Mouse (Mus musculus): Measurements from ENCODE around the gene Piwil4. TPM values are rescaled to one million over a fixed set of nuclear protein-coding genes. Genes with fewer than 3 reads are reported as not detected.
"Not testable (repeated sequence)": the region's sequence is repeated elsewhere in the genome, so short reads cannot be mapped to it uniquely, and the experiment has no call there.

Gene Piwil4
- polyA plus RNA-seq, 1 experiment = not detected

DNA sequence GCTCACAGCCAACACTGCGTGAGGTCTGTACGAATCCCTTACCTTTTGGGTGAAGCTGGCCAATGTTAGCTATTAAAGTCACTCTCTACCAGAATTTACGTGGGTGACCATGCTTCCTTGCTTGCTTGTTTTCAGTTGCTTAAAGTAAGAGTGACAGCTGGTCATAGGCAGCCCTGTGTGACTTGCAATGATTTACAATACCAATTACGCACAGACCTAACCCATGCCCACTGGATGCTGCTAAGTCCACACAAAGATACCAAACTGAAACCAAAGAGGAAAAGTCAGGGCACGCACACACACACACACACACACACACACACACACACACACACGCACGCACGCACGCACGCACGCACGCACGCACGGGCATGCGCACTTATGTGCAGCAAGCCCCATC is 25.3 kb downstream of the Piwil4 start:
- 90% methylated on average over 15 of the region's 15 CpGs for WGBS
- TF ChIP-seq POLR2A (IDR thresholded peaks at IDR 0.05; ENCODE audit: insufficient read depth, low read depth, low read length) = no peak
- TF ChIP-seq CTCF (IDR thresholded peaks at IDR 0.05; ENCODE audit: insufficient read depth, low read depth, low read length) = no peak
- Histone ChIP-seq H3K4me3 (ENCODE audit: insufficient read depth, low read depth, low read length) (no peak overlapping the region), H3K27ac (ENCODE audit: insufficient read depth, low read depth, low read length) (no peak overlapping the region), H3K4me1 (ENCODE audit: control insufficient read depth, insufficient read depth, low read length) (peaks cover 4% of the 10 kb centered on the region; the same call in 1 of the 2 replicates)

DNA sequence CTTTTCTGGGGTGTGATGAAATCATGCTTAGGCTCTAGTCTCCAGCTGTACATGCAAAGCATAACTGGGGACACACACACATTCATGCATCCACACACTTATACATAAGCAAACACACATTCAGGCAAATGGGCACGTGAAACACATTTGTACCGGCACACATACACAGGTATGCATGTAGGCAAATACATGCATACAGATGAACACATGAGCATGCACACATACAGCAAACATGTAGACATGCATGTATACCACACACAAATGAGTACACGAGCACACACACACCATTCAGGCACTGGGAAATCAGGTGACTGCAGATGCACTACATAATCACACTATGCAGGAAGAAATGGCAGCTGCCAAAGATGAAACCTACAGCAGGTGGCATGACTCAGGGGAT is 29.6 kb downstream of the Piwil4 start:
- Histone ChIP-seq H3K4me1 (ENCODE audit: control insufficient read depth, insufficient read depth, low read length) (peaks cover 1% of the 10 kb centered on the region), H3K27ac (ENCODE audit: insufficient read depth, low read depth, low read length) (no peak overlapping the region), H3K4me3 (ENCODE audit: insufficient read depth, low read depth, low read length) (no peak overlapping the region)
- 93% methylated on average over 3 of the region's 3 CpGs for WGBS
- TF ChIP-seq CTCF (IDR thresholded peaks at IDR 0.05; ENCODE audit: insufficient read depth, low read depth, low read length) (no peak), POLR2A (IDR thresholded peaks at IDR 0.05; ENCODE audit: insufficient read depth, low read depth, low read length) (no peak)

DNA sequence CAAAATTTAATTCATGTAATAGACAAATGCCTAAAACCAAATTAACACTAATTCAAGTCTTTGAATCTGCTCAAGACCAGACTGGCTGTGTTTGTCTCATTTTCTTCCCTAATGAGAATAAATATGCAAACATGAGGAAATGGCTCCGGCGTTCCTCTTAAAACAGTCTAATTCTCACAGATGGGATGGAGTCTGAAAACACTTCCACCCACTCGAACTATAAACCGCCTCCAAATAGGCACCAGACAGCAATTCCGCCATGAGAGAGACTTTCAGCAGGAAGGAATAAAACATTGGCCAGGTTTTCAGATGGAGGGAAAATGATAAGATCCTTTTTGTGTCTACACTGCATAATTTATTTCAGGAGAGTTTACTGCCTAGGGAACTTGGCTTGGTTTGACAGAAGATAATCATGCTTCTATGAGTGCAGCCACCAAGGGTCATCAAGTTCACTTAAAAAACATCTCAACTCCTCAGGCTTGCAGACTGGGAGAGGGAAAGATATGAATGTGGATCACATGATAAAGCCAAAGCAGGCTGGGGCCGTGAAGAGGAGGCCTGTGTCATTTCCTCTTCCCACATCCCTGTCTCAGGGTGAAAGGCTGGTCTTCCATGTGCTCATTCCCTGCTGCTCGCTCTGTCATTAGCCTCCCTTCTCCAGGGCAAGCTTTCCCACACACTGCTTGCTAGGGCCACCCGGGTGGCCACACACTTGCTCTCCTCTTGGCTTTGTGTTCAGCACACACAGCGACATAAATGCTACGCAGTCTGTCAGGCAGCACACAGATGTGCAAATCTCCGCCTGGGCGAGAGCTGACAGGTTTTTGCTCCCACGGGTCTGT is 35.0 kb downstream of the Piwil4 start:
- WGBS = 38% methylated on average over 13 of the region's 13 CpGs
- peaks cover 8% of the 10 kb centered on the region for H3K4me1 ChIP-seq (ENCODE audit: control insufficient read depth, insufficient read depth, low read length)
- TF ChIP-seq POLR2A (IDR thresholded peaks at IDR 0.05; ENCODE audit: insufficient read depth, low read depth, low read length) = no peak
- no peak for TF ChIP-seq CTCF (IDR thresholded peaks at IDR 0.05; ENCODE audit: insufficient read depth, low read depth, low read length)
- H3K4me3 ChIP-seq (ENCODE audit: insufficient read depth, low read depth, low read length) = no peak overlapping the region
- peak overlapping the region; percentile 31; the same call in 1 of the 2 replicates for H3K27ac ChIP-seq (ENCODE audit: insufficient read depth, low read depth, low read length)

DNA sequence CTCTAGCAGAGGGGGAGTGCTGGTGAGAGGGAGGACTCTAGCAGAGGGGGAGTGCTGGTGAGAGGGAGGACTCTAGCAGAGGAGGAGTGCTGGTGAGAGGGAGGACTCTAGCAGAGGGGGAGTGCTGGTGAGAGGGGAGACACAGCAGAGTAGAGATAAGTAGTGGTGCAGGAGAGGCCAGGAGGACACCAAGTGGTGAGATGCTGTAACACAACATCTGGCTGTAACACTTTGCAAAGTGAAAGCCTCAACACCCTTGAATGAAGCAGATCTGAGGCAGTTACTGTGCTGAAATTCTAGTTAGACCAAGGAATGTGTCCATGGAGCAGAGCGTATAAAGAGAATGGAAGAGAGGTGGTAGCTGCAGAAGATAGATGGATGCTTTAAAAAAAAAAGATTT is 39.7 kb downstream of the Piwil4 start:
- 97% methylated on average over 1 of the region's 1 CpGs for WGBS
- H3K4me1 ChIP-seq (ENCODE audit: control insufficient read depth, insufficient read depth, low read length); H3K27ac ChIP-seq (ENCODE audit: insufficient read depth, low read depth, low read length); H3K4me3 ChIP-seq (ENCODE audit: insufficient read depth, low read depth, low read length): not testable (repeated sequence)

DNA sequence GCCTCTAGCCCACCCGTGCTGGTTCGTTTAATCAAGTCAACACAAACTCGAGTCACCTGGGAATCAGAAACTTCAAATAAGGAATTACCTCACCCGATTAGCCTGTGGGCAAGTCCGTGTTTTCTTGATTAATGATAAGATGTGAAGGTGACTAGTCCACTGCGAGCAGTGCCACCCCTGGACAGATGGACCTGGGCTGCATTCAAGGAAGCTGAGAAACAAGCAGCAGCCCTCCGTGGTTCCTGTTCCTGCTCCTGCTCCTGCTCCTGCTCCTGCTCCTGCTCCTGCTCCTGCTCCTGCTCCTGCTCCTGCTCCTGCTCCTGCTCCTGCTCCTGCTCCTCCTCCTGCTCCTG is 41.3 kb downstream of the Piwil4 start:
- 49% methylated on average over 7 of the region's 7 CpGs for WGBS
- no peaks in the 10 kb centered on the region for H3K4me1 ChIP-seq (ENCODE audit: control insufficient read depth, insufficient read depth, low read length)
- H3K27ac ChIP-seq (ENCODE audit: insufficient read depth, low read depth, low read length) = no peak overlapping the region
- TF ChIP-seq POLR2A (IDR thresholded peaks at IDR 0.05; ENCODE audit: insufficient read depth, low read depth, low read length) (no peak), CTCF (IDR thresholded peaks at IDR 0.05; ENCODE audit: insufficient read depth, low read depth, low read length) (no peak)
- H3K4me3 ChIP-seq (ENCODE audit: insufficient read depth, low read depth, low read length) = no peak overlapping the region

DNA sequence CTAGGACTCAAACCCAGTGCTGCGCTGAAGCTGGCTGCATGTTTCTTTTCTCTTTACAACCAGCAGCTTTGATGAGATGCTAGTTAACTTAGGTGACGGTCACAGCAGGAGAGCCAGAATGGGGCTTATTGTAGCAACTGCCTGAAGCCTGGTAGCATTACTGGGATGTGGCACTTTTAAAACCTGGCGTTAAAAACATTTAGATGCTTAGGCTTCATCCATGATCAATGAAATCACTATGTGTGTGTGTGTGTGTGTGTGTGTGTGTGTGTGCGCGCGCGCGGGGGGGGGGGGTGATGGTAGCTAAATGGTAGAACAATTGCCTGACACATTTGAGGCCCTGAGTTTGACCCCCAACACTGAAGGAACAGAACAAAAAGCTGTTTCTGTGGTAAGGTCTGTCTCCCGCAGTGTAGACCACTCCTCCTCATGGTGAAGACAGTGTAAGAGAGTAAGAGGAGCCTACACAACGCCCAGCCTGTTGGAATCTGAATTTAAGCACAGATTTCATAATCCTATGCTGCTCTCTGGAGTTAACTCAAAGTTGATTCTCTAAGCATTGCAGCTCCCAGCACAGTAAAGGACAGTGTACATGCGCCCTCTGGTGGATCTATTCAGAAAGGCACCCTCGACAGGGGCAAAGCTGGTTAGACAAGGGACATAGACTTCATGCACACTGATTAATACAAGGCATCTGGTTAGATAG is 41.8 kb downstream of the Piwil4 start:
- no peak overlapping the region for H3K27ac ChIP-seq (ENCODE audit: insufficient read depth, low read depth, low read length)
- TF ChIP-seq CTCF (IDR thresholded peaks at IDR 0.05; ENCODE audit: insufficient read depth, low read depth, low read length) (no peak), POLR2A (IDR thresholded peaks at IDR 0.05; ENCODE audit: insufficient read depth, low read depth, low read length) (no peak)
- 49% methylated on average over 12 of the region's 12 CpGs for WGBS
- H3K4me3 ChIP-seq (ENCODE audit: insufficient read depth, low read depth, low read length) = no peak overlapping the region
- H3K4me1 ChIP-seq (ENCODE audit: control insufficient read depth, insufficient read depth, low read length) = no peaks in the 10 kb centered on the region

DNA sequence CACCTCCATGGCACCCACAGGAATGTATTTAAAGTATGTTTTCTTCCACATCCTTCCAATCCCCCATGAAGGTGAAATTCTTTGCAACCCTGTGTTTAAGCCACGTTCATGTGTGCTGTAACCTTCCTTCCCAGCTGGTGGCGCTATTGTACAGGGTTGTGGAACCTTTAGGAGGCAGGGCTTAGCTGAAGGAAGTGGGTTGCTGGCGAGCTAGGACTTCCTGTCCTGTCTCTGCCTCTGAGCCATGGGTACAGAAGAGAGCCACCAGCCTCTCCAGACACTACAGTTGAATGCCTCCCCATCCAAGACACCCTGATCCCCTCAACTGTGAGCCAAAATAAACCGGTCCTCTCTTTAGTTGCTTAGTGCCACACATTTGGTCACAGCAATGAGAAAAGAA is 42.6 kb downstream of the Piwil4 start:
- Histone ChIP-seq H3K4me3 (ENCODE audit: insufficient read depth, low read depth, low read length) (no peak overlapping the region), H3K27ac (ENCODE audit: insufficient read depth, low read depth, low read length) (no peak overlapping the region), H3K4me1 (ENCODE audit: control insufficient read depth, insufficient read depth, low read length) (no peaks in the 10 kb centered on the region)
- 73% methylated on average over 4 of the region's 4 CpGs for WGBS
- TF ChIP-seq POLR2A (IDR thresholded peaks at IDR 0.05; ENCODE audit: insufficient read depth, low read depth, low read length) (no peak), CTCF (IDR thresholded peaks at IDR 0.05; ENCODE audit: insufficient read depth, low read depth, low read length) (no peak)

DNA sequence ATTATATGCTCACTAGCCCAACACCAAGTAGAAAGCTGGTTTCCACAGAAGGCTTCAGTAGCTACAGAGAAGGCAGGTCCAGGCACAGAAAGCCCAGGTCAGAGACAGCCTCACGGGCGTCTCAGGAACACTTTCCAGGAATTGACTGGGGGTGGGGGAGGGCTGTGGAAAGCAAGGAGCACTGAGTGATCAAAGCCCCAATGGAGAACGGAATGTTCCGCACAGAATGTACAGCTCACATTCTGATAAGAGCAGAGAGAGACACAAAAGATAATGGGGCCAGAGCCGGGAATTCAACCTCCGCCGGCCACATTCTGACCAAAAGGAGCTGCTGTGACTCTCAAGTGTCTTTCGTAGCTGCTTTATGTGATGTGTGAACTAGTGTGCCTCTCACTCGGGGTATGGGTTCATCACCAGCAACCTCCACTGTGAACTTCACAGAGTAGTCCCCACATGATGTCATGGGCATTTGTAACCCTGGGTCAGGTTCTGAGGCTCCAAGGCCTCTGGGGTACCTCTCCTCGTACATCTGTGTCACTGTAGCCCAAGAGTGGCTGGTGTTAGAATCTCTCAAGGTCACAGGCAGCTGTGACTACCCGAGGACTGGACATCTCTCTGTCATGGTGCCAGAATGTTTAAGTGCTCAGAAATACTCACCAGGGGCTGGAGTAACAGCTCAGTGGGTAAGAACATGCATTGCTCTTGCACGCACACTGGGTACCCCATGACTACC is 51.0 kb downstream of the Piwil4 start:
- TF ChIP-seq CTCF (IDR thresholded peaks at IDR 0.05; ENCODE audit: insufficient read depth, low read depth, low read length) (no peak), POLR2A (IDR thresholded peaks at IDR 0.05; ENCODE audit: insufficient read depth, low read depth, low read length) (no peak)
- 85% methylated on average over 12 of the region's 12 CpGs for WGBS
- Histone ChIP-seq H3K4me1 (ENCODE audit: control insufficient read depth, insufficient read depth, low read length) (no peaks in the 10 kb centered on the region), H3K27ac (ENCODE audit: insufficient read depth, low read depth, low read length) (no peak overlapping the region), H3K4me3 (ENCODE audit: insufficient read depth, low read depth, low read length) (no peak overlapping the region)

DNA sequence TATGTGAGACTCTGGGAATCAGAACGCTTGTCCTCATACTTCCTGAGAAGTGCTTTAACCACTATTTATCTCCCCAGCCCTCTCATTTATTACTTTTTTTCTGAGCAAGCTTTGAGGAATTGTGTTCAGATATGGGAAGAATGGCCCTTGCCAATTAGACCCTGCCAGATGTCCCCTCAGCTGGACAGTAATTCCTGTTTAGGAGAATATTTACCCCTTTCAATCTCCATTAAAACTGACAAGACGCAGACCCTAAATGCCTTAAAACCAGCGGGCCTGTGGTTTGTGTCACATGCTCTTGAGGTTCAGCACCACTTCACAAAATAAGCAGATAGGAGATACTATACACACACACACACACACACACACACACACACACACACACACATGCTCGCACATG is 56.2 kb downstream of the Piwil4 start:
- H3K4me1 ChIP-seq (ENCODE audit: control insufficient read depth, insufficient read depth, low read length) = no peaks in the 10 kb centered on the region
- no peak overlapping the region for H3K4me3 ChIP-seq (ENCODE audit: insufficient read depth, low read depth, low read length)
- TF ChIP-seq CTCF (IDR thresholded peaks at IDR 0.05; ENCODE audit: insufficient read depth, low read depth, low read length) (no peak), POLR2A (IDR thresholded peaks at IDR 0.05; ENCODE audit: insufficient read depth, low read depth, low read length) (no peak)
- no peak overlapping the region for H3K27ac ChIP-seq (ENCODE audit: insufficient read depth, low read depth, low read length)
- 70% methylated on average over 4 of the region's 4 CpGs for WGBS

All from olfactory bulb, adult 2 months (tissue).